Mouse (Mus musculus): ENCODE measurements around the gene Slc2a8. TPM values are rescaled to one million over a fixed set of nuclear protein-coding genes. Genes with fewer than 3 reads are reported as not detected.
A peak's percentile ranks its signal among the peaks of the same experiment; 100 is the strongest.
"Not testable (repeated sequence)": the region's sequence is repeated elsewhere in the genome, so short reads cannot be mapped to it uniquely, and the experiment has no call there.

Slc2a8 gene
- polyA plus RNA-seq (2015; fragmentation: Nextera tagmentation; extraction: Ambion mirVana), result 23.4 and 26.4 TPM in 2 replicates

- ATAC-seq (ENCODE audit: low read depth), result peak; percentile 99
- H3K9me3 ChIP-seq, result no peaks in the 10 kb centered on the region
- H3K27ac ChIP-seq (replicated peaks), result peak within 1 kb of the TSS; percentile 81
- H3K4me1 ChIP-seq (replicated peaks), result peaks cover 23% of the 10 kb centered on the region
- peak within 1 kb of the TSS; percentile 92 for H3K9ac ChIP-seq
- H3K27me3 ChIP-seq, result no peaks in the 10 kb centered on the region
- peak within 1 kb of the TSS; percentile 88 for H3K4me3 ChIP-seq
- under 1% methylated on average over 43 of the region's 50 CpGs for WGBS
- no peaks in the 10 kb centered on the region for H3K36me3 ChIP-seq
- peak within 1 kb of the TSS; percentile 99 for H3K4me2 ChIP-seq
Measured at GRCm38 (mm10) chr2:32981725-32982271, at the start of gene Slc2a8. TSS of gene Slc2a8 (minus strand) at chr2:32982083.

- H3K4me1 ChIP-seq (replicated peaks), result no peaks in the 10 kb centered on the region
- H3K9ac ChIP-seq, result no peak overlapping the region
- H3K27me3 ChIP-seq, result no peaks in the 10 kb centered on the region
- peaks cover 7% of the 10 kb centered on the region; the same call in 1 of the 2 replicates for H3K36me3 ChIP-seq
- H3K4me2 ChIP-seq, result no peak overlapping the region
- no peak overlapping the region for H3K4me3 ChIP-seq
- WGBS, result 78% methylated on average over 4 of the region's 4 CpGs
- no peak overlapping the region for H3K27ac ChIP-seq (replicated peaks)
- no peak for ATAC-seq (ENCODE audit: low read depth)
- no peaks in the 10 kb centered on the region for H3K9me3 ChIP-seq
Measured at GRCm38 (mm10) chr2:33025040-33025439, 43.2 kb upstream of the Slc2a8 start.

DNA sequence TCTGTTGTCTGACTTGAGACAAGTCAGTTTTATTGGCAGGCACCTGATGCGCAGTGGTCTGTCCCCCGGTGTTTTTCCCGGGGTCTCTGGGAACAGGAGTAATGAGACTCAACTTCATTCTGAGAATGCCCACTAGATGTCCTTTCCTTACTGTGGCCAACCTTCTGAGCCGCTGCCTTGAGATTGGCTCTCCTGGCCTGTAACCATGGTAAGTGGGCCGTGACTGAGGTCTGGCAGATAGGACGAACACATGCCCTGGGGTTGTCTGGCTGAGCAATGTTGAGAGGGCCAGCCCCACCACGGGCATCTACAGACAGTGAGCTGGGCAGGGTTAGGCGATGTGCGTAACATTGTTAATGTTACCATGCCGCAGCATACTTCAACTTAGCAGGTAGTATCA is 42.7 kb upstream of the Slc2a8 start:
- Histone ChIP-seq H3K9ac (no peak overlapping the region), H3K9me3 (no peaks in the 10 kb centered on the region), H3K27ac (replicated peaks) (no peak overlapping the region), H3K36me3 (peaks cover 6% of the 10 kb centered on the region; the same call in 1 of the 2 replicates), H3K4me3 (no peak overlapping the region), H3K27me3 (no peaks in the 10 kb centered on the region), H3K4me1 (replicated peaks) (no peaks in the 10 kb centered on the region), H3K4me2 (no peak overlapping the region)
- WGBS, result 69% methylated on average over 10 of the region's 10 CpGs
- no peak for ATAC-seq (ENCODE audit: low read depth)

GRCm38 (mm10) chr2:33022846-33023245 is 41.0 kb upstream of the Slc2a8 start:
- H3K27me3 ChIP-seq, result no peaks in the 10 kb centered on the region
- peaks cover 3% of the 10 kb centered on the region; the same call in 1 of the 2 replicates for H3K36me3 ChIP-seq
- no peak for ATAC-seq (ENCODE audit: low read depth)
- no peak overlapping the region for H3K4me2 ChIP-seq
- no peaks in the 10 kb centered on the region for H3K9me3 ChIP-seq
- 82% methylated on average over 6 of the region's 6 CpGs for WGBS
- no peak overlapping the region for H3K9ac ChIP-seq
- H3K27ac ChIP-seq (replicated peaks), result no peak overlapping the region
- no peak overlapping the region for H3K4me3 ChIP-seq
- H3K4me1 ChIP-seq (replicated peaks), result no peaks in the 10 kb centered on the region

GRCm38 (mm10) chr2:33018026-33018425 is 36.1 kb upstream of the Slc2a8 start:
- H3K27me3 ChIP-seq, result no peaks in the 10 kb centered on the region
- H3K9ac ChIP-seq, result no peak overlapping the region
- 6% methylated on average over 6 of the region's 6 CpGs for WGBS
- no peak overlapping the region for H3K4me2 ChIP-seq
- no peak overlapping the region for H3K27ac ChIP-seq (replicated peaks)
- H3K4me3 ChIP-seq, result no peak overlapping the region
- H3K36me3 ChIP-seq, result peaks cover 4% of the 10 kb centered on the region; the same call in 1 of the 2 replicates
- H3K9me3 ChIP-seq, result no peaks in the 10 kb centered on the region
- no peaks in the 10 kb centered on the region for H3K4me1 ChIP-seq (replicated peaks)
- no peak for ATAC-seq (ENCODE audit: low read depth)

DNA sequence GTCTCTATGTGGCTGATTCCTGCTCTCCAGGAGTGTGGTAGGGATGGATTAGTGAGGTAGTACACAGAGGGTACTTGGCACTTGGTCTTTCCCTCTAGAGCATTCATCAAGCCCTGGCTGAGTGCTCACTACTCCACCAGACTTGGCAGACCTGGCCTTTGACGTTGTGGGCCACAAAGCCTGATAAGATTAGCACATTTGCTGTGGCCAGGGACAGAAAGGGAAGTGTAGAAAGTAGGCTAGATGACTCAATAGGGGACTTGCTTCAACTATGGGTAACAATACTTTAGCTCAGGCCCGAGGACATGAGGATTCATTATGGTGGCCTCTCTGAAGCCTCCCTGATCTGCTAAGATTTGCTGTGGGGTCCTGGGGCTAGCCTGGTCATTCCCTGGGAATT is 35.3 kb upstream of the Slc2a8 start:
- H3K9ac ChIP-seq, result no peak overlapping the region
- 82% methylated on average over 2 of the region's 2 CpGs for WGBS
- H3K27me3 ChIP-seq, result no peaks in the 10 kb centered on the region
- no peak overlapping the region for H3K4me3 ChIP-seq
- H3K4me1 ChIP-seq (replicated peaks), result no peaks in the 10 kb centered on the region
- no peak overlapping the region for H3K27ac ChIP-seq (replicated peaks)
- peaks cover 4% of the 10 kb centered on the region; the same call in 1 of the 2 replicates for H3K36me3 ChIP-seq
- H3K9me3 ChIP-seq, result no peaks in the 10 kb centered on the region
- ATAC-seq (ENCODE audit: low read depth), result no peak
- no peak overlapping the region for H3K4me2 ChIP-seq

GRCm38 (mm10) chr2:33014877-33015276 is 33.0 kb upstream of the Slc2a8 start:
- no peak for ATAC-seq (ENCODE audit: low read depth)
- H3K9me3 ChIP-seq, result no peaks in the 10 kb centered on the region
- WGBS, result 66% methylated on average over 5 of the region's 5 CpGs

GRCm38 (mm10) chr2:33009055-33009454 is 27.2 kb upstream of the Slc2a8 start:
- H3K27me3 ChIP-seq; H3K4me2 ChIP-seq; H3K27ac ChIP-seq (replicated peaks); H3K9me3 ChIP-seq; H3K9ac ChIP-seq; H3K4me3 ChIP-seq; ATAC-seq (ENCODE audit: low read depth); H3K4me1 ChIP-seq (replicated peaks): not testable (repeated sequence)
- 92% methylated on average over 4 of the region's 4 CpGs for WGBS
- peaks cover 25% of the 10 kb centered on the region for H3K36me3 ChIP-seq

More at GRCm38 (mm10) chr2:33014877-33015276, 33.0 kb upstream of the Slc2a8 start:
- Histone ChIP-seq H3K36me3 (peaks cover 4% of the 10 kb centered on the region; the same call in 1 of the 2 replicates), H3K4me1 (replicated peaks) (no peaks in the 10 kb centered on the region), H3K27ac (replicated peaks) (no peak overlapping the region), H3K4me3 (no peak overlapping the region), H3K4me2 (no peak overlapping the region), H3K27me3 (no peaks in the 10 kb centered on the region), H3K9ac (no peak overlapping the region)

- ATAC-seq (ENCODE audit: low read depth), result no peak
- WGBS, result 75% methylated on average over 5 of the region's 5 CpGs
- Histone ChIP-seq H3K4me3 (no peak overlapping the region), H3K36me3 (peaks cover 39% of the 10 kb centered on the region), H3K27me3 (no peaks in the 10 kb centered on the region), H3K4me1 (replicated peaks) (no peaks in the 10 kb centered on the region), H3K9me3 (no peaks in the 10 kb centered on the region), H3K9ac (no peak overlapping the region), H3K4me2 (no peak overlapping the region), H3K27ac (replicated peaks) (no peak overlapping the region)
Measured at GRCm38 (mm10) chr2:33005041-33005440, 23.2 kb upstream of the Slc2a8 start.

DNA sequence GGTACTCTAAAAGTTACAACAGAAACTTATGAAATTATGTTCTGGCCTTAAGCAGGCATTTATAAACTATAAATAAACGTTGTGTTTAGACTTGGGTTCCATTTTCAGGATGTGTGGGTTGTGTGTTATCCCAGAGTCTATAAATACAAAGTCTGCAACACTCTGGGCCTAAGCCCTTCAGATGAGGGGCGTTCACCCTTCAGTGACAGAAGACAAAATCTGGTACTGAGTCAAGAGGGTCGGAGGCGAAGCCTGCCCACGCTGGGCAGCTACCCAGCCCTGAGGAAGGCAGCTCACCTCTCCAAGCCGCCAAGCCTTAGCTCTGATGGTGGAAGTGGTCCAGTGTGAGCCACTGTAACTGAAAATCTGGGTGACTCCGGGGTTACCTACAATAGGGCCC is 20.3 kb upstream of the Slc2a8 start:
- no peak for ATAC-seq (ENCODE audit: low read depth)
- 88% methylated on average over 7 of the region's 7 CpGs for WGBS

DNA sequence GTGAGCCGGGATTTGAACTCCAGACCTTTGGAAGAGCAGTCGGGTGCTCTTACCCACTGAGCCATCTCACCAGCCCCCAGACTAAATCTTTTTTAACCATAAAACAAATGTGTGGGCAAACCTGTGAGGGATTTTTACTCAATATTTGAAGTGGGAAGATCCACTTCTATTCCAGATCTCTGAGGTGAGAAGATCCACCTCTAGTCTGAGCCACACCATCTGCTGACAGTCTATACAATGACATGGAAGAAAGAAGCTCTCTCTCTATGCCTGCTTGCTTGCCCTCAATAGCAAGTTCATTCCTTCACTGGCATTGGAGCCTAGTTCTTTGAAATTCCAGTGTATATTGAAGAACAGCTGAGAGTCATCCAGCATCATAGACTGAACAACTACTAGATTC is 17.9 kb upstream of the Slc2a8 start:
- no peaks in the 10 kb centered on the region for H3K4me1 ChIP-seq (replicated peaks)
- H3K4me2 ChIP-seq, result no peak overlapping the region
- no peak overlapping the region for H3K4me3 ChIP-seq
- no peaks in the 10 kb centered on the region for H3K9me3 ChIP-seq
- H3K27me3 ChIP-seq, result no peaks in the 10 kb centered on the region
- ATAC-seq (ENCODE audit: low read depth), result no peak
- H3K36me3 ChIP-seq, result peaks cover 23% of the 10 kb centered on the region
- H3K9ac ChIP-seq, result no peak overlapping the region
- WGBS, result 92% methylated on average over 2 of the region's 2 CpGs
- no peak overlapping the region for H3K27ac ChIP-seq (replicated peaks)

More for the DNA sequence above, 20.3 kb upstream of the Slc2a8 start:
- no peaks in the 10 kb centered on the region for H3K9me3 ChIP-seq
- H3K4me1 ChIP-seq (replicated peaks), result no peaks in the 10 kb centered on the region
- H3K36me3 ChIP-seq, result peaks cover 39% of the 10 kb centered on the region
- H3K9ac ChIP-seq, result no peak overlapping the region
- no peak overlapping the region for H3K4me3 ChIP-seq
- H3K27me3 ChIP-seq, result no peaks in the 10 kb centered on the region
- no peak overlapping the region for H3K4me2 ChIP-seq
- no peak overlapping the region for H3K27ac ChIP-seq (replicated peaks)

DNA sequence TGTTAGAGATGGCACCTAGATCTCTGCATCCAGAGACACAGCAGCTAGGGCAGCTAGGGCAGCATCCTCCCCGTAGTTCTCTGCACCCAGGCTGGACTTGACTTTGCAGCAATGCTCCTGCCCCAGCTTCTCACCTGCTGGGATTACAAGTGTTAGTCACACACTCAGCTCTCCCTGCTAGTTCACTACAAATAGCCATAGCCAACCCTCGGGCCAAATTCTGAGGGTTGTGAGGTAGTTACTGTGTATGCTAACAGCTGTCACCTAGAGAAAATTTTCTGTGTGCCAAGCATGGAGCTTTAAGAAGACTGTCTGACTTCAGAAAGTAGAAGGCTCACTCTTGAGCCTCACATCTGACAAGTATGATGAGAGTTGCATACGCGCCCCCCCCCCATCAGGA is 15.9 kb upstream of the Slc2a8 start:
- H3K36me3 ChIP-seq, result peaks cover 6% of the 10 kb centered on the region; the same call in 1 of the 2 replicates
- H3K4me1 ChIP-seq (replicated peaks), result no peaks in the 10 kb centered on the region
- no peak for ATAC-seq (ENCODE audit: low read depth)
- no peak overlapping the region for H3K4me2 ChIP-seq
- no peak overlapping the region for H3K27ac ChIP-seq (replicated peaks)
- H3K9ac ChIP-seq, result no peak overlapping the region
- H3K4me3 ChIP-seq, result no peak overlapping the region
- H3K27me3 ChIP-seq, result no peaks in the 10 kb centered on the region
- WGBS, result 89% methylated on average over 4 of the region's 4 CpGs
- H3K9me3 ChIP-seq, result no peaks in the 10 kb centered on the region

- Histone ChIP-seq H3K36me3 (0 out of 2 replicates have a peak, but pooled peaks cover 1% of the 10 kb centered on the region), H3K9ac (no peak overlapping the region), H3K27me3 (no peaks in the 10 kb centered on the region), H3K4me3 (no peak overlapping the region), H3K4me2 (no peak overlapping the region), H3K9me3 (no peaks in the 10 kb centered on the region), H3K27ac (replicated peaks) (no peak overlapping the region), H3K4me1 (replicated peaks) (no peaks in the 10 kb centered on the region)
- no peak for ATAC-seq (ENCODE audit: low read depth)
- 81% methylated on average over 6 of the region's 6 CpGs for WGBS
Measured at GRCm38 (mm10) chr2:32997081-32997480, 15.2 kb upstream of the Slc2a8 start.
